Mouse (Mus musculus) bone marrow macrophage, adult 2 months (primary cell): ENCODE data around the gene Tas2r102.

Source experiments
- CTCF ChIP-seq: IDR thresholded peaks from 2 replicates; pipeline ENCODE4 v1.5.1; 2012; ENCODE audit warnings: low read depth, mild to moderate bottlenecking, low read length, moderate library complexity
- POLR2A ChIP-seq: IDR thresholded peaks from 2 replicates; pipeline ENCODE4 v1.6.1; 2012; ENCODE audit warnings: mild to moderate bottlenecking, low read depth, low read length, borderline replicate concordance

- no peak for TF ChIP-seq CTCF
- TF ChIP-seq POLR2A = no peak
Measured at GRCm38 (mm10) chr6:132795393-132795792, 33.5 kb downstream of the Tas2r102 start.
